Mouse (Mus musculus): Measurements from ENCODE around the gene Vmn1r234. TPM values are rescaled to one million over a fixed set of nuclear protein-coding genes. Genes with fewer than 3 reads are reported as not detected.
"Not testable (repeated sequence)": the region's sequence is repeated elsewhere in the genome, so short reads cannot be mapped to it uniquely, and the experiment has no call there.

Gene Vmn1r234
- 0.11 TPM in 1 of 2 replicates, not detected in the other for polyA plus RNA-seq (2012; rRNA removed)

GRCm38 (mm10) chr17:21225787-21226186, at the start of gene Vmn1r234:
Gene Vmn1r234, plus strand, starts transcription at chr17:21226087.
- no peaks in the 10 kb centered on the region for H3K27me3 ChIP-seq (ENCODE audit: control insufficient read depth, insufficient read depth, low read length)
- TF ChIP-seq CTCF (IDR thresholded peaks at IDR 0.05; ENCODE audit: control insufficient read depth, insufficient read depth, insufficient replicate concordance, low read depth, low read length) (no peak), POLR2A (IDR thresholded peaks at IDR 0.05; ENCODE audit: control insufficient read depth, low read depth, low read length) (no peak)

DNA sequence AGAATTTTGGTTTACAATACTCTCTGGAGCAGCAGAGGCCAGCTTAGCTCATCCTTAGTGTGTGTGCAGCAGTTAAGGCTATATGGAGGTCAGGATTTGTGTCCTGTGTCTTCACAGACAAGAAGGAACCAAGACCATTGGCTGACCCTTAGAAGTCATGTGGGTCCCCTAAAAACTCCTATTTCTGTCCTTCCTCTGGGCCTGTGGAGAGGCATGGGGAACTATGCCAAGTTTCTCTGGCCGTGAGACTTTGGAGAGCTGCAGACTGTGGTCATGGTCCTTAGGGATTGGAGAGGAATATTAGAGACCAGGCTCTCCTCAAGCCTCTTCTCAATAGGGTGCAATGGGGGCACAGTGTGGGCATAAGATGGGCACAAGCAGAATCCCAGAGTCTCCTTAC, 14.8 kb upstream of the Vmn1r234 start:
- H3K4me3 ChIP-seq (ENCODE audit: control insufficient read depth, low read depth, low read length); H3K4me1 ChIP-seq (ENCODE audit: control insufficient read depth, insufficient read depth, low read length); H3K27me3 ChIP-seq (ENCODE audit: control insufficient read depth, insufficient read depth, low read length); H3K36me3 ChIP-seq (ENCODE audit: control insufficient read depth, insufficient read depth, low read length); H3K27ac ChIP-seq (ENCODE audit: control insufficient read depth, insufficient read depth, low read depth, low read length): not testable (repeated sequence)

More at GRCm38 (mm10) chr17:21225787-21226186, at the start of gene Vmn1r234:
- H3K4me3 ChIP-seq (ENCODE audit: control insufficient read depth, low read depth, low read length) = no peak within 1 kb of the TSS
- H3K36me3 ChIP-seq (ENCODE audit: control insufficient read depth, insufficient read depth, low read length) = no peaks in the 10 kb centered on the region
- no peak within 1 kb of the TSS for H3K27ac ChIP-seq (ENCODE audit: control insufficient read depth, insufficient read depth, low read depth, low read length)
- H3K4me1 ChIP-seq (ENCODE audit: control insufficient read depth, insufficient read depth, low read length) = no peaks in the 10 kb centered on the region

- TF ChIP-seq CTCF (IDR thresholded peaks at IDR 0.05; ENCODE audit: control insufficient read depth, insufficient read depth, insufficient replicate concordance, low read depth, low read length) (no peak), POLR2A (IDR thresholded peaks at IDR 0.05; ENCODE audit: control insufficient read depth, low read depth, low read length) (no peak)
These were observed 5.8 kb downstream of the Vmn1r234 start for GRCm38 (mm10) chr17:21231654-21232053.

GRCm38 (mm10) chr17:21256111-21256510, 30.2 kb downstream of the Vmn1r234 start, which contains the start of gene Vmn1r235:
Gene Vmn1r235, plus strand, starts transcription at chr17:21256411.
- TF ChIP-seq CTCF (IDR thresholded peaks at IDR 0.05; ENCODE audit: control insufficient read depth, insufficient read depth, insufficient replicate concordance, low read depth, low read length) (no peak), POLR2A (IDR thresholded peaks at IDR 0.05; ENCODE audit: control insufficient read depth, low read depth, low read length) (no peak)

More at GRCm38 (mm10) chr17:21231654-21232053, 5.8 kb downstream of the Vmn1r234 start:
- Histone ChIP-seq H3K4me3 (ENCODE audit: control insufficient read depth, low read depth, low read length) (no peak overlapping the region), H3K4me1 (ENCODE audit: control insufficient read depth, insufficient read depth, low read length) (no peaks in the 10 kb centered on the region), H3K27me3 (ENCODE audit: control insufficient read depth, insufficient read depth, low read length) (no peaks in the 10 kb centered on the region), H3K36me3 (ENCODE audit: control insufficient read depth, insufficient read depth, low read length) (no peaks in the 10 kb centered on the region), H3K27ac (ENCODE audit: control insufficient read depth, insufficient read depth, low read depth, low read length) (no peak overlapping the region)

DNA sequence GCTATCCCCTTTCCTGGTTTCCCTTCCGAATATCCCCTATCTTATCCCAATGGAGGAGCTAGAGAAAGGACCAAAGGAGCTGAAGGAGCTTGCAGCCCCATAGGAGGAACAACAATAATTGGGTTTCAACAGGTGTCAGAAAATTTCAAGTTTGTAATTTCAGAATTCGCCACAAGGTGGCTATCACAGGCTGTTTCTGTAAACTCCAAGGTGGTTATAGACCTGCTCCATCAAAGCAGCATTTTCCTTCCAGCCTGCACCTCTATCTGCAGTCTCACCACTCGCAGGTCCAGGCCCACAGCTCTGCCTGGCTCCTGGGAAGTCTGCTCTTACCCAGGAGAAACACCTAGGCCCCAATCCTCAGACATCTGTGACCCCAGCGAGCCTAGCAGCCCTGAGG, 46.2 kb downstream of the Vmn1r234 start:
- Histone ChIP-seq H3K36me3 (ENCODE audit: control insufficient read depth, insufficient read depth, low read length) (no peaks in the 10 kb centered on the region), H3K27me3 (ENCODE audit: control insufficient read depth, insufficient read depth, low read length) (no peaks in the 10 kb centered on the region), H3K4me3 (ENCODE audit: control insufficient read depth, low read depth, low read length) (no peak overlapping the region), H3K27ac (ENCODE audit: control insufficient read depth, insufficient read depth, low read depth, low read length) (no peak overlapping the region), H3K4me1 (ENCODE audit: control insufficient read depth, insufficient read depth, low read length) (no peaks in the 10 kb centered on the region)
- no peak for TF ChIP-seq POLR2A (IDR thresholded peaks at IDR 0.05; ENCODE audit: control insufficient read depth, low read depth, low read length)
- no peak for TF ChIP-seq CTCF (IDR thresholded peaks at IDR 0.05; ENCODE audit: control insufficient read depth, insufficient read depth, insufficient replicate concordance, low read depth, low read length)

More at GRCm38 (mm10) chr17:21256111-21256510, 30.2 kb downstream of the Vmn1r234 start, which contains the start of gene Vmn1r235:
- H3K4me3 ChIP-seq (ENCODE audit: control insufficient read depth, low read depth, low read length) = no peak within 1 kb of the TSS
- no peak within 1 kb of the TSS for H3K27ac ChIP-seq (ENCODE audit: control insufficient read depth, insufficient read depth, low read depth, low read length)
- H3K27me3 ChIP-seq (ENCODE audit: control insufficient read depth, insufficient read depth, low read length) = no peaks in the 10 kb centered on the region
- no peaks in the 10 kb centered on the region for H3K4me1 ChIP-seq (ENCODE audit: control insufficient read depth, insufficient read depth, low read length)
- no peaks in the 10 kb centered on the region for H3K36me3 ChIP-seq (ENCODE audit: control insufficient read depth, insufficient read depth, low read length)

DNA sequence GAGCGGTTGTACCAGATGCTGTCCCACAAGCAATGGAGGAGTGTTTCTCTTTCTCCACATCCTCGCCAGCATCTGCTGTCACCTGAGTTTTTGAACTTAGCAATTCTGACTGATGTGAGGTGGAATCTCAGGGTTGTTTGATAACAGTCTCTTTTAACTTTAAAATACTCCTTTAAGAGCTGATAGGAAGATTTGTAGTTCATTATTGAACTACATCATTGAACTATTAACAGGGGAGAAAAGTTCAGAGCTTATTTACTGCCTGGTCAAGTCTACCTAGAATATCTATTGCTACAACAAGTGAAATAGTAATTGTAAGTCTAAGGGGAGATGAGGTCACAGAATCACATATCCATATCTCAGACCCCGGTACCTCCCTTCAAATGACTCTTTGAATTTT, 56.8 kb downstream of the Vmn1r234 start, which contains the start of gene Vmn1r236:
Gene Vmn1r236 (plus strand): TSS at position 301 of the 400 bp plus-strand sequence.
- Histone ChIP-seq H3K4me3 (ENCODE audit: control insufficient read depth, low read depth, low read length) (peak within 1 kb of the TSS; percentile 33; the same call in 1 of the 2 replicates), H3K27ac (ENCODE audit: control insufficient read depth, insufficient read depth, low read depth, low read length) (no peak within 1 kb of the TSS), H3K36me3 (ENCODE audit: control insufficient read depth, insufficient read depth, low read length) (no peaks in the 10 kb centered on the region), H3K4me1 (ENCODE audit: control insufficient read depth, insufficient read depth, low read length) (no peaks in the 10 kb centered on the region), H3K27me3 (ENCODE audit: control insufficient read depth, insufficient read depth, low read length) (no peaks in the 10 kb centered on the region)
- no peak for TF ChIP-seq POLR2A (IDR thresholded peaks at IDR 0.05; ENCODE audit: control insufficient read depth, low read depth, low read length)

- H3K27ac ChIP-seq (ENCODE audit: control insufficient read depth, insufficient read depth, low read depth, low read length) = no peak overlapping the region
- H3K4me3 ChIP-seq (ENCODE audit: control insufficient read depth, low read depth, low read length) = no peak overlapping the region
- H3K27me3 ChIP-seq (ENCODE audit: control insufficient read depth, insufficient read depth, low read length) = no peaks in the 10 kb centered on the region
- H3K4me1 ChIP-seq (ENCODE audit: control insufficient read depth, insufficient read depth, low read length) = no peaks in the 10 kb centered on the region
- H3K36me3 ChIP-seq (ENCODE audit: control insufficient read depth, insufficient read depth, low read length) = no peaks in the 10 kb centered on the region
- TF ChIP-seq POLR2A (IDR thresholded peaks at IDR 0.05; ENCODE audit: control insufficient read depth, low read depth, low read length) (no peak), CTCF (IDR thresholded peaks at IDR 0.05; ENCODE audit: control insufficient read depth, insufficient read depth, insufficient replicate concordance, low read depth, low read length) (no peak)
These were observed 58.5 kb downstream of the Vmn1r234 start for GRCm38 (mm10) chr17:21284395-21284794.

Other genes starting within 250 kb of the Vmn1r234 start
- not detected in 2 replicates for gene Vmn1r233, start 229.6 kb upstream of the Vmn1r234 start, polyA plus RNA-seq (2012; rRNA removed)
- gene Zfp160, start 217.2 kb upstream of the Vmn1r234 start, polyA plus RNA-seq (2012; rRNA removed) = 2.8 and 3.2 TPM in 2 replicates
- gene Vmn1r235, start 30.3 kb downstream of the Vmn1r234 start, polyA plus RNA-seq (2012; rRNA removed) = not detected in 2 replicates
- gene Vmn1r236, start 56.9 kb downstream of the Vmn1r234 start, polyA plus RNA-seq (2012; rRNA removed) = not detected in 2 replicates
- gene Vmn1r237, start 85.8 kb downstream of the Vmn1r234 start, polyA plus RNA-seq (2012; rRNA removed) = not detected in 2 replicates
- gene Zfp677, start 157.7 kb downstream of the Vmn1r234 start, polyA plus RNA-seq (2012; rRNA removed) = 0.38 and 0.59 TPM in 2 replicates
- 3.1 and 4.3 TPM in 2 replicates for gene Zfp54, start 197.1 kb downstream of the Vmn1r234 start, polyA plus RNA-seq (2012; rRNA removed)
- gene Zfp51, start 224.3 kb downstream of the Vmn1r234 start, polyA plus RNA-seq (2012; rRNA removed) = 2.5 and 3.3 TPM in 2 replicates

Data from testis, adult 2 months (tissue).